In genomic region chr6:91139846-91140245, GRCm38 (mm10) we compare ENCODE assay signal across 8 mouse cellular contexts. TPM values are rescaled to one million over a fixed set of nuclear protein-coding genes. Genes with fewer than 3 reads are reported as not detected.
A peak's percentile ranks its signal among the peaks of the same experiment; 100 is the strongest.
DNase-seq lines count a peak whose midpoint lies in the region; ATAC-seq and TF ChIP-seq lines count a peak whose summit lies in the region.

No protein-coding gene starts in this region.

- no peaks in the 10 kb centered on the region for H3K79me2 ChIP-seq in heart, adult 2 months (replicated peaks; ENCODE audit: control insufficient read depth, insufficient read depth, low read length)

- no peak for TF ChIP-seq POLR2A in heart, adult 2 months (IDR thresholded peaks at IDR 0.05; ENCODE audit: insufficient read depth, low read depth, low read length)

- DNase-seq in CD8-positive naive resting alpha-beta T cell, adult 2 months (ENCODE audit: low read depth in 2 of 2, low spot score in 2 of 2), result peak; percentile 58 to 61
- peak; percentile 74 to 90 for DNase-seq in adrenal gland, adult (ENCODE audit: inconsistent age in 2 of 2, low spot score in 1 of 2)
- peak; percentile 85 for DNase-seq in embryo, embryonic 10.5 days (ENCODE audit: low spot score)
- DNase-seq in heart, adult 2 months, result peak; percentile 61 to 66
- peak in 1 of 3 experiments; percentile 65 for DNase-seq in liver, embryonic 14.5 days (ENCODE audit: low read depth in 3 of 3, low spot score in 3 of 3)
- DNase-seq in retina, postnatal 7 days (ENCODE audit: low read depth, low spot score), result peak; percentile 71
- peak; percentile 30 to 63 for DNase-seq in urinary bladder, postnatal 36 days (ENCODE audit: low spot score in 2 of 2)

- intact Hi-C loops in heart, adult 2 months (cut with DNase I), result loop anchor here (1.0 to 2.0 kb wide), 2 partner anchors 81 to 321 kb away; no protein-coding TSS in a partner anchor

- no peaks in the 10 kb centered on the region for H3K9me3 ChIP-seq in kidney, embryonic 14.5 days (ENCODE audit: control insufficient read depth, low read length)
- no peaks in the 10 kb centered on the region for H3K9me3 ChIP-seq in liver, embryonic 14.5 days (ENCODE audit: control insufficient read depth, low read length)

- H3K9ac ChIP-seq in heart, adult 2 months (ENCODE audit: low read depth, low read length), result no peak overlapping the region
- no peak overlapping the region for H3K9ac ChIP-seq in kidney, embryonic 14.5 days (ENCODE audit: low read depth, low read length)
- H3K9ac ChIP-seq in liver, embryonic 14.5 days (replicated peaks), result no peak overlapping the region

- WGBS in heart, adult 2 months, result 17% methylated on average over 4 of the region's 4 CpGs
- WGBS in kidney, embryonic 14.5 days, result 27% methylated on average over 4 of the region's 4 CpGs
- 18% methylated on average over 4 of the region's 4 CpGs for WGBS in liver, embryonic 14.5 days (ENCODE audit: insufficient replicate concordance)

- H3K4me2 ChIP-seq in kidney, embryonic 14.5 days (replicated peaks; ENCODE audit: low read depth, low read length), result no peak overlapping the region
- H3K4me2 ChIP-seq in liver, embryonic 14.5 days (ENCODE audit: low read depth), result no peak overlapping the region

- 0 out of 2 replicates have a peak, but pooled peaks have one; percentile 62 for ATAC-seq in kidney, embryonic 14.5 days (ENCODE audit: low FRiP score, low TSS enrichment)
- peak; percentile 70 for ATAC-seq in liver, embryonic 14.5 days (ENCODE audit: insufficient read depth)

- peak; percentile 91 for TF ChIP-seq CTCF in heart, adult 2 months (IDR thresholded peaks at IDR 0.05)
- peak; percentile 99 for TF ChIP-seq CTCF in liver, embryonic 14.5 days (IDR thresholded peaks at IDR 0.05; ENCODE audit: low read depth)

- peak; percentile 77; the same call in 1 of the 2 replicates for TF ChIP-seq EP300 in heart, adult 2 months (IDR thresholded peaks at IDR 0.05; ENCODE audit: insufficient read depth, low read depth, low read length)
- TF ChIP-seq EP300 in liver, embryonic 14.5 days (IDR thresholded peaks at IDR 0.05; ENCODE audit: low read depth), result no peak

- H3K27ac ChIP-seq in heart, adult 2 months, result no peak overlapping the region
- no peak overlapping the region for H3K27ac ChIP-seq in kidney, embryonic 14.5 days (ENCODE audit: low read depth, low read length)
- no peak overlapping the region for H3K27ac ChIP-seq in liver, embryonic 14.5 days

- H3K4me1 ChIP-seq in heart, adult 2 months (ENCODE audit: control insufficient read depth, insufficient read depth, low read length), result no peaks in the 10 kb centered on the region
- no peaks in the 10 kb centered on the region for H3K4me1 ChIP-seq in kidney, embryonic 14.5 days (ENCODE audit: control insufficient read depth, insufficient read depth, low read length)
- peaks cover 18 to 27% of the 10 kb centered on the region in 2 experiments for H3K4me1 ChIP-seq in liver, embryonic 14.5 days (replicated peaks; ENCODE audit: control insufficient read depth in 2 of 2, insufficient read depth in 2 of 2, low read length in 1 of 2)

- H3K4me3 ChIP-seq in heart, adult 2 months, result no peak overlapping the region
- no peak overlapping the region for H3K4me3 ChIP-seq in kidney, embryonic 14.5 days (ENCODE audit: low read length)
- H3K4me3 ChIP-seq in liver, embryonic 14.5 days (ENCODE audit: insufficient read depth in 1 of 2, low read depth in 2 of 2, low read length in 2 of 2), result no peak overlapping the region

- H3K36me3 ChIP-seq in heart, adult 2 months (ENCODE audit: control insufficient read depth, insufficient read depth, low read length), result no peaks in the 10 kb centered on the region
- no peaks in the 10 kb centered on the region for H3K36me3 ChIP-seq in kidney, embryonic 14.5 days (ENCODE audit: control insufficient read depth, insufficient read depth, low read length)
- H3K36me3 ChIP-seq in liver, embryonic 14.5 days (replicated peaks; ENCODE audit: control insufficient read depth, insufficient read depth, low read depth), result no peaks in the 10 kb centered on the region

- H3K27me3 ChIP-seq in heart, adult 2 months (ENCODE audit: control insufficient read depth, insufficient read depth, low read length), result no peaks in the 10 kb centered on the region
- H3K27me3 ChIP-seq in kidney, embryonic 14.5 days (ENCODE audit: control insufficient read depth, insufficient read depth, low read length), result no peaks in the 10 kb centered on the region
- H3K27me3 ChIP-seq in liver, embryonic 14.5 days (ENCODE audit: control insufficient read depth, insufficient read depth, low read length), result no peaks in the 10 kb centered on the region

RNA-seq across cellular contexts. Expression of gene Hdac11, which starts 16.6 kb away (rescaled TPM):
- 10 to 100 TPM; 17.4 to 18.4 TPM for total RNA-seq in heart, adult 2 months (2021)
- 22.7 and 28.4 TPM in 2 replicates for polyA plus RNA-seq in heart, adult 2 months (2012; rRNA removed)
- polyA plus RNA-seq in kidney, embryonic 14.5 days (2014; fragmentation: Nextera tagmentation; extraction: Ambion mirVana), result 11.6 and 14.1 TPM in 2 replicates
- polyA plus RNA-seq in liver, embryonic 14.5 days (2012; rRNA removed), result 9.2 and 12.1 TPM in 2 replicates
- 4.8 and 6.0 TPM in 2 replicates for polyA plus RNA-seq in liver, embryonic 14.5 days (2014; fragmentation: Nextera tagmentation; extraction: Ambion mirVana)

RNA-seq across cellular contexts. Expression of gene Nup210, which starts 23.2 kb away (rescaled TPM):
- 1 to 10 TPM; 2.5 to 3.4 TPM for total RNA-seq in heart, adult 2 months (2021)
- polyA plus RNA-seq in heart, adult 2 months (2012; rRNA removed), result 2.4 and 6.4 TPM in 2 replicates
- polyA plus RNA-seq in kidney, embryonic 14.5 days (2014; fragmentation: Nextera tagmentation; extraction: Ambion mirVana), result 13.1 and 30.6 TPM in 2 replicates
- 24.4 and 32.4 TPM in 2 replicates for polyA plus RNA-seq in liver, embryonic 14.5 days (2012; rRNA removed)
- 35.1 and 38.5 TPM in 2 replicates for polyA plus RNA-seq in liver, embryonic 14.5 days (2014; fragmentation: Nextera tagmentation; extraction: Ambion mirVana)
